Mouse (Mus musculus) forebrain, embryonic 11.5 days (tissue): ENCODE data around the gene Tmem211. TPM values are rescaled to one million over a fixed set of nuclear protein-coding genes. Genes with fewer than 3 reads are reported as not detected.

Source experiments
- ATAC-seq: fragments of 200-750 bp; cut with Nextera tagmentation; replicated peaks from 2 replicates; pipeline ENCODE4 v1.8.0; 2017; ENCODE audit warnings: moderate TSS enrichment; ENCODE audit not compliant: low FRiP score
- DNase-seq: peaks from one replicate; pipeline ENCODE4 v3.0.0-alpha.2; 2017; ENCODE audit warnings: low spot score
- H3K27ac ChIP-seq: fragments of 300-500 bp; sonication (generic); 2 replicates; pipeline ENCODE4 v1.5.1; 2014; ENCODE audit warnings: low read depth, low read length
- H3K27me3 ChIP-seq: fragments of 300-500 bp; sonication (generic); 2 replicates; pipeline ENCODE4 v1.6.1; 2014; ENCODE audit warnings: mild to moderate bottlenecking, low read length, mixed read lengths; ENCODE audit not compliant: control insufficient read depth, insufficient read depth
- H3K36me3 ChIP-seq: fragments of 300-500 bp; sonication (generic); 2 replicates; pipeline ENCODE4 v1.6.1; 2014; ENCODE audit warnings: mild to moderate bottlenecking, low read length, moderate library complexity, mixed read lengths; ENCODE audit not compliant: control insufficient read depth, insufficient read depth
- H3K4me1 ChIP-seq: fragments of 300-500 bp; sonication (generic); replicated peaks from 2 replicates; pipeline ENCODE4 v1.6.1; 2014; ENCODE audit warnings: low read length, mixed read lengths; ENCODE audit not compliant: control insufficient read depth, insufficient read depth
- H3K4me2 ChIP-seq: fragments of 300-500 bp; sonication (generic); 2 replicates; pipeline ENCODE4 v1.6.1; 2014; ENCODE audit warnings: low read depth, mild to moderate bottlenecking, low read length, moderate library complexity, mixed read lengths; ENCODE audit not compliant: severe bottlenecking
- H3K4me3 ChIP-seq: fragments of 300-500 bp; sonication (generic); 2 replicates; pipeline ENCODE4 v1.5.1; 2014; ENCODE audit warnings: low read depth, low read length
- H3K9ac ChIP-seq: fragments of 300-500 bp; sonication (generic); 2 replicates; pipeline ENCODE4 v1.6.1; 2014; ENCODE audit warnings: low read length
- H3K9me3 ChIP-seq: fragments of 300-500 bp; sonication (generic); 2 replicates; pipeline ENCODE4 v1.6.1; 2016; ENCODE audit warnings: low read length, mixed read lengths; ENCODE audit not compliant: control insufficient read depth
- WGBS: fragments of 180-500 bp; shearing (Covaris S2); extraction: QIAGEN DNeasy Blood & Tissue Kit; methylation state at CpG from one replicate; pipeline ENCODE4 v1.1.7; 2014; 5-methylcytosine and 5-hydroxymethylcytosine counted together
- polyA plus RNA-seq: library from polyadenylated mRNA; unstranded; fragments of >200 nt; fragmentation: Nextera tagmentation; extraction: Ambion mirVana; gene quantifications from 2 replicates; pipeline ENCODE4 v1.2.1, GENCODE M21; 2014

Gene Tmem211
- polyA plus RNA-seq, 1 experiment from 2014 or later = 0.20 TPM

DNA sequence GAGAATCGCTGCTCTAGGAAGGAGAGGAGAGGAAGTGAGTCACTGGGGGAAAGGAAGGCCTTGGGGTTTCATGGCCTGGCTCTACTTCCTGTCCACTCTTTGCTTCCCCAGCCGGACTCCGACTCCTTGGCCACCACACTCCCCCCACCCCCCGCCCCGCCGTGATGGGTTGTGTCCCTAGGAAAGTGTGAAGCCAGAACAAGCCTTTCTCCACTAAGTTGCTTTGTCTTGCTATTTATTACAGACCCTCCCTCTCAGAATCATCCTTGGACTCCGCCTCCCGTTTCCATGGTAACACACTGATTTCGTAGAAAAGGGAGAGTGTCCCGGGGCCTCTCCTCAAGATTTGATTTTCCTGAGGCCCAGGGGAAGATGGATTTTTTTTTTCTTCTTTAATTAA lies 1.4 kb upstream of the Tmem211 start:
- Histone ChIP-seq H3K27ac (0 out of 2 replicates have a peak overlapping the region, but pooled peaks have one; percentile 25), H3K4me3 (peak overlapping the region; percentile 14; the same call in 1 of the 2 replicates), H3K9ac (no peak overlapping the region; the same call in 1 of the 2 replicates), H3K4me2 (peak overlapping the region; percentile 44; the same call in 1 of the 2 replicates), H3K4me1 (peaks cover 14% of the 10 kb centered on the region), H3K36me3 (no peaks in the 10 kb centered on the region), H3K27me3 (no peaks in the 10 kb centered on the region), H3K9me3 (no peaks in the 10 kb centered on the region)
- WGBS = 13% methylated on average over 10 of the region's 10 CpGs
- peak; percentile 37; the same call in 1 of the 2 replicates for ATAC-seq
- peak; percentile 72 for DNase-seq

DNA sequence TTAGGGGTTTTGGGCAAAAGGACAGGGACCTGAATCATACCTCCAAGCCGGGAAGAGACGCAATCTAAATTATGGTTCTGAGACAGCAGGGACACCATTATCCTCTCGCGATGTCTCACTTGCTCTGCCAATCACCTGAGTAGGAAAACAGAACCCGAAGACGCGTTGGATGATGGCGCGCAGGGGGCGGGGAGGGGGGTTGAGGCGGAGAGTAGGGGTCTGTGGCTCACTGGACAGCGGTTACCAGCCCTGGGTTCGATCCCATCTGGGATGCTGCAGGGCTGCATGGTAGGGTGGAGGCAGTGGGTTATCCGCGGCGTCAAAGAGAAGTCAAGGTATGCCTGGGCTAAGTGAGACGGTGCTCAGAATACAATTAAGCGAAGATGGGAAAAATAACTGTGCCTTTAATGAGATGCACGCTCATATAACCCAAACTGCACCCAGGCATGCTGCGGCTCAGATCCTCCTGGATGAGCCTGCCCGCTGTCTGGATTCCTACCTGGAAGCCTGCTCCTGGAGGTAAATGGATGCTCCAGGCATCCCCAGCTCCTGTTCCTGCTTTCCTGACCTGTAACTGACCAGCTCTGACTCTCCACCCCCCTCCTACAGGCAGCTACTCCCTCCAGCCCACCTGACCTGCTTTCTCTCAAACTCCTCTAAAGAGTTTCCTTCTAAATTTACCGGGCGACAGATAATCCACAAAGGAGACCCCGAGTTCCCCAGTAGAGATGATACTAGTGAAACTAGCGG lies 848 bp upstream of the Tmem211 start:
- H3K27ac ChIP-seq = peak overlapping the region; percentile 2; the same call in 1 of the 2 replicates

DNA sequence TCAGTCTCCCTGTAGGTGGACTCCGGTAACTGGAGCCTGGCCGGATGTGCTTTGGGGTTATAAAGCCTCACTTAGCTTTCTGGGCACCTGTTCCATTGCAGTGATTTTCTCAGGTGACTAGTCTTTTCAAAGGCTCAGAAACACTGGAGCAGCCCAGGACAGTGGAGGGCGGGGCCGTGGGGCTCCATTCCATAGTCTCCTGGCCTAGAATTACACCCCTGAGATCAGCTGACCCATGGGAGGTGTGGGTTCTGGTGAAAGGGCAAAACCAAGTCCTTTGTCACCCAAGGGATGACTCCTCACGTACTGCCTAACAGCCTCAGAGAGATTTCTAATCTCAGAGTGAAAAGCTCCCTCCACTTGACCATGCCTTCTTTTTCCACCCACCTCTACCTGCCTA lies 3.5 kb downstream of the Tmem211 start:
- 85% methylated on average over 5 of the region's 5 CpGs for WGBS
- Histone ChIP-seq H3K9ac (no peak overlapping the region), H3K4me3 (no peak overlapping the region), H3K4me1 (peaks cover 10% of the 10 kb centered on the region; the same call in 1 of the 2 replicates), H3K36me3 (no peaks in the 10 kb centered on the region), H3K27ac (no peak overlapping the region), H3K9me3 (no peaks in the 10 kb centered on the region), H3K27me3 (no peaks in the 10 kb centered on the region), H3K4me2 (no peak overlapping the region)
- ATAC-seq (no peak), DNase-seq (no peak)

More for the DNA sequence above, 848 bp upstream of the Tmem211 start:
- Histone ChIP-seq H3K36me3 (no peaks in the 10 kb centered on the region), H3K4me3 (peak overlapping the region; percentile 14; the same call in 1 of the 2 replicates), H3K4me1 (peaks cover 10% of the 10 kb centered on the region; the same call in 1 of the 2 replicates), H3K9ac (peak overlapping the region; percentile 37; the same call in 1 of the 2 replicates), H3K27me3 (no peaks in the 10 kb centered on the region), H3K9me3 (no peaks in the 10 kb centered on the region), H3K4me2 (peak overlapping the region; percentile 44)
- WGBS = 16% methylated on average over 25 of the region's 25 CpGs
- ATAC-seq = 0 out of 2 replicates have a peak, but pooled peaks have one; percentile 47
- DNase-seq = peak; percentile 75

DNA sequence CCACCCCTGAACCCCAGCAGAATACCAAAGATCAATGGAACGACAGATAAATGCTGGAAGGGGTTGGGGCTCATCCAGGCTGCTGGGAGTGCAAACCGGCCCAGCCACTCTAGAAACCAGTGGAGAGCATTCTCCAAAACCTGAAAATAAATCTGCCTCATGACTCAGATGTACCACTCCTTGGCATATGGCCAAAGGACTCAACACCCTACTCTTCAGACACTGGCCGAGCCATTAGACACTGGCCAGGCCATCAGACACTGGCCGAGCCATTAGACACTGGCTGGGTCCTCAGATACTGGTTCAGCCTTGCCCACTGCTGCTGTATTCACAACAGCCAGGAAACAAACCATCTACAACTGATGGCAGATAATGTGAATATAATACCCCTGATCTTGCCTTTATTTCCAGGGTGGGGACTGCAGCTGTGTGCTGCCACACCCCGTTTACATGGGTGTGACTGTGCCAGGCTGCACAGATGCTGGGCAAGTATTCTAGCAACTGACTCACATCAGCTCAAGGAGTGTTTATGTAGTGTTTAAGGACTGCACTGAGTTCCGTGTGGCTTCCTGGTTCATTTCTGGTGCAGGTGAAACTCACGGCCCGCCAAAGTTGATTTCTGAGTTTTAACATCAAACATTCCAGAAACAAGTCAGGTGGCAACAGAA lies 22.7 kb downstream of the Tmem211 start:
- H3K4me1 ChIP-seq = no peaks in the 10 kb centered on the region
- no peaks in the 10 kb centered on the region for H3K9me3 ChIP-seq
- H3K9ac ChIP-seq = no peak overlapping the region
- DNase-seq = no peak
- H3K27me3 ChIP-seq = no peaks in the 10 kb centered on the region
- WGBS = 93% methylated on average over 8 of the region's 8 CpGs
- no peak overlapping the region for H3K4me2 ChIP-seq
- no peak for ATAC-seq
- H3K36me3 ChIP-seq = no peaks in the 10 kb centered on the region
- H3K27ac ChIP-seq = no peak overlapping the region
- no peak overlapping the region for H3K4me3 ChIP-seq

DNA sequence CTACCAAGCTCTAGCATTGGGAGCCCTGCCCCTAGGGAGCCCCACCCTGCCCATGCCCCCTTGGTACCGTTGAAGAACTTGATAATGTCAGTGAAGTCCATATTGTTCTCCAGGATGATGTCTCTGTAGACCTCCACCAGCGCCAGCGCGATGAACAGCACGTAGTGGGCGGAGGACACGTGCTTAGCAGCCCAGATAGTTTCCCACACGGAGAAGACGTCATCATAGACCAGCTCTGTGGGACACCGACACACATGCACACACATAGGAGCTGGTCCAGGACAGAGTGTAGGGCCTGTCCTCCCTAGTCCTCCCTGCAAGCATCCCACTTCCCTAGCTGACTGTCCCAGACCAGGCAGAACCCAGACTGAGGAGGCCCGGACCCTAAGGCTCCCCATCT lies 24.1 kb downstream of the Tmem211 start:
- H3K9me3 ChIP-seq = no peaks in the 10 kb centered on the region
- H3K36me3 ChIP-seq = no peaks in the 10 kb centered on the region
- no peak overlapping the region for H3K4me2 ChIP-seq
- H3K27me3 ChIP-seq = no peaks in the 10 kb centered on the region
- H3K4me3 ChIP-seq = no peak overlapping the region
- H3K9ac ChIP-seq = no peak overlapping the region
- DNase-seq = no peak
- 95% methylated on average over 11 of the region's 11 CpGs for WGBS
- H3K4me1 ChIP-seq = no peaks in the 10 kb centered on the region
- ATAC-seq = no peak
- H3K27ac ChIP-seq = no peak overlapping the region

DNA sequence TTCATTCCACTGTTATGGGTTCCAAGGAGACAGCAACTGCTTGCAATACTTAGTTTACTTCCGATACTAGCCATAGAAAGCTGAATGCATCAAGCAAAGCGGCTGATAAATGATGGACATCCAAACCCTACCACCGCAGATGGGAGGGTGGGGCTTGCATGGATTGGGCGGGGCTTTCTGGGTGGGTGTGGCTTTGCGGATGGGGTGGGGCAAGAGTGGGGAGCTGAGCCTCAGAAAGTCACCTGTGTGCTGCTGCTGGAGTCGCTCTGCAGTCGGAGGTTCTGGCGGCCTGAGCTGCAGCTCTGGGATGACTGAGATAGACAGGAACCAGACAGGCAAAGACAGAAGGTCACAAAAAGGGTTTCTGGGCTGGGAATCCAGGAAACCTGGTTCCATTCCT lies 38.9 kb downstream of the Tmem211 start:
- no peak for ATAC-seq
- H3K27me3 ChIP-seq = no peaks in the 10 kb centered on the region
- DNase-seq = no peak
- H3K36me3 ChIP-seq = no peaks in the 10 kb centered on the region; the same call in 1 of the 2 replicates
- H3K4me1 ChIP-seq = no peaks in the 10 kb centered on the region
- no peak overlapping the region for H3K4me3 ChIP-seq
- no peak overlapping the region for H3K9ac ChIP-seq
- WGBS = 91% methylated on average over 8 of the region's 8 CpGs
- H3K9me3 ChIP-seq = no peaks in the 10 kb centered on the region
- no peak overlapping the region for H3K27ac ChIP-seq
- no peak overlapping the region for H3K4me2 ChIP-seq

DNA sequence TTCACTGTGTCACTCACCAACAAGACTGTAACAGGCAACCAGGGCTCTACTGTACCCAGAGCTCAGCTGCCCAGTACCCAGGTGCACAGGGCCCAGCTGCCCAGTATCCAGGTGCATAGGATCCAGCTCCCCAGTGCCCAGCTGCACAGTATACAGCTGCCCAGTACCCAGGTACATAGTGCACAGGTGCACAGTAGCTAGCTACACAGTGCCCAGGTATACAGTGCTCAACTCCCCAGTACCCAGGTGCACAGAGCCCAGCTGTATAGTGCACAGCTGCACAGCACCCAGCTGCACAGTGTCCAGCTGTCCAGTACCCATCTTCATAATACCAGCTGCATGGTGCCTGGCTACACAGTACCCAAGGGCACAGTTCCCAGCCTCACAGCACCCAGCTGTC lies 41.5 kb downstream of the Tmem211 start:
- Histone ChIP-seq H3K27me3 (no peaks in the 10 kb centered on the region), H3K27ac (no peak overlapping the region), H3K9ac (no peak overlapping the region), H3K9me3 (no peaks in the 10 kb centered on the region), H3K4me3 (no peak overlapping the region), H3K36me3 (no peaks in the 10 kb centered on the region; the same call in 1 of the 2 replicates), H3K4me1 (no peaks in the 10 kb centered on the region), H3K4me2 (no peak overlapping the region)
- no peak for DNase-seq
- ATAC-seq = no peak

DNA sequence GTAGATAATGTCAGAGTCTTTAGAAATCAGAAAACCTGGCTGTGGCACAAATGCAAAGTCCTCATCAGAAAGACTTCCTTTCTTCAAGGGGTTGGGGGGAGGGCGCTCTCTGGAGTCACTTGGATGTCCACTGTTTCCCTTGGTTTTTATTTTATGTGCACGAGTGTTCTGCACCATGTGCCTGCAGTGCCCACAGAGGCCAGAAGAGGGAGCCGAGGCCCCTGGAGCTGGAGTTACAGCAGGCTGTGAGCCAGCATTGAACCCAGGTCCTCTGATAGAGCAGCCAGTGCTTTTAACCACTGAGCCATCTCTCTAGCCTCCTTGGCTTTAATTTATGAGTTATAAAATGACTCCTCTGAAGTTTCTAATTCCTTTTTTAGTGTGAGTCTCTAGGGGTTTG lies 43.3 kb downstream of the Tmem211 start:
- no peak overlapping the region for H3K27ac ChIP-seq
- no peaks in the 10 kb centered on the region for H3K27me3 ChIP-seq
- DNase-seq = no peak
- ATAC-seq = no peak
- H3K9me3 ChIP-seq = no peaks in the 10 kb centered on the region
- H3K4me1 ChIP-seq = no peaks in the 10 kb centered on the region
- 85% methylated on average over 3 of the region's 3 CpGs for WGBS
- no peaks in the 10 kb centered on the region for H3K36me3 ChIP-seq
- H3K4me3 ChIP-seq = no peak overlapping the region
- no peak overlapping the region for H3K4me2 ChIP-seq
- H3K9ac ChIP-seq = no peak overlapping the region
